In the genomic region with DNA sequence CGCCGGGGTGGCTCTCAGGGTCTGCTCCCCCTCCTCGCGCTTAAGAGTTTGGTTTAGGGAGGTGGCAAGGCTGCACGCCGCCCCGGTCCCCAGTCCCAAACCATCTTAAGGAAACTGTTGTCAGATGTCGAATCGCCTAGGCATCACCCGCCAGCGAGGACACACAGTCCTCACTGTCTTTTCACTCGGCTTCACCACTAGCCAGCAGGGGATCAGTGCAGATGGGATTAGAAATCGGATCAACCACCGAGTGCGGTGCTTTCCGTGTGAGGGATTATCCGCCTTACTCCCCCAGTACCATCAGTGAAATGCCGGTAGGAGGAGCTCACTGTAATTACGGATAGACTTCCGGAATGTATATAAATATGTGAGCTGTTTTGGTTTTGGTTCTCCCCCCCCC, we compare ENCODE assay signal across 8 mouse cellular contexts. TPM values are rescaled to one million over a fixed set of nuclear protein-coding genes. Genes with fewer than 3 reads are reported as not detected.
DNase-seq lines count a peak whose midpoint lies in the region; ATAC-seq and TF ChIP-seq lines count a peak whose summit lies in the region.

No protein-coding gene starts in this region.

- peak overlapping the region; percentile 99 for H3K27ac ChIP-seq in left cerebral cortex, adult 2 months
- H3K27ac ChIP-seq in hindbrain, embryonic 16.5 days (ENCODE audit: low read depth, low read length) = peak overlapping the region; percentile 93
- H3K27ac ChIP-seq in midbrain, embryonic 11.5 days (ENCODE audit: low read depth, low read length) = peak overlapping the region; percentile 97

- peak overlapping the region; percentile 84 for H3K9ac ChIP-seq in hindbrain, embryonic 16.5 days (ENCODE audit: low read depth, low read length)
- H3K9ac ChIP-seq in midbrain, embryonic 11.5 days (ENCODE audit: low read length) = peak overlapping the region; percentile 91

- no peaks in the 10 kb centered on the region for H3K27me3 ChIP-seq in G1E (ENCODE audit: insufficient read depth, low read length)
- H3K27me3 ChIP-seq in hindbrain, embryonic 16.5 days (replicated peaks; ENCODE audit: control insufficient read depth, insufficient read depth, low read length) = no peaks in the 10 kb centered on the region
- no peaks in the 10 kb centered on the region for H3K27me3 ChIP-seq in midbrain, embryonic 11.5 days (ENCODE audit: control insufficient read depth, insufficient read depth, low read length)

- H3K36me3 ChIP-seq in G1E (replicated peaks) = peaks cover 23% of the 10 kb centered on the region
- H3K36me3 ChIP-seq in hindbrain, embryonic 16.5 days (ENCODE audit: control insufficient read depth, insufficient read depth, low read length) = no peaks in the 10 kb centered on the region
- H3K36me3 ChIP-seq in midbrain, embryonic 11.5 days (ENCODE audit: control insufficient read depth, insufficient read depth, low read length) = no peaks in the 10 kb centered on the region

- H3K4me2 ChIP-seq in hindbrain, embryonic 16.5 days (ENCODE audit: low read length) = peak overlapping the region; percentile 91
- H3K4me2 ChIP-seq in midbrain, embryonic 11.5 days = peak overlapping the region; percentile 77

- ATAC-seq in G1E (ENCODE audit: extremely low read depth, insufficient number of reproducible peaks, low FRiP score, poor library complexity, severe bottlenecking) = peak; percentile 18; the same call in 1 of the 2 replicates
- ATAC-seq in hindbrain, embryonic 16.5 days = no peak
- ATAC-seq in midbrain, embryonic 11.5 days (ENCODE audit: low FRiP score) = peak; percentile 13; the same call in 1 of the 2 replicates

- peak; percentile 21 for TF ChIP-seq CTCF in left cerebral cortex, adult 2 months (IDR thresholded peaks at IDR 0.05)
- TF ChIP-seq CTCF in G1E (IDR thresholded peaks at IDR 0.05; ENCODE audit: low read depth, low read length) = no peak

- H3K4me1 ChIP-seq in G1E (ENCODE audit: insufficient read depth, low read depth, low read length) = peaks cover 13% of the 10 kb centered on the region
- peaks cover 3% of the 10 kb centered on the region for H3K4me1 ChIP-seq in hindbrain, embryonic 16.5 days (ENCODE audit: control insufficient read depth, insufficient read depth, low read depth, low read length)
- H3K4me1 ChIP-seq in midbrain, embryonic 11.5 days (ENCODE audit: control insufficient read depth, insufficient read depth, low read length) = peaks cover 5% of the 10 kb centered on the region; the same call in 1 of the 2 replicates

- intact Hi-C loops in left cerebral cortex, adult 2 months (cut with DNase I) = loop anchor here (1.0 to 2.0 kb wide), 3 partner anchors 19 to 142 kb away; partner anchors contain the start of genes Rwdd4a and Trappc11
- intact Hi-C loops in left cerebral cortex, postnatal 4 days (cut with DNase I) = loop anchor here (5.0 kb wide), 1 partner anchor 143 kb away; the partner anchor contains the start of genes Rwdd4a and Trappc11

- no peaks in the 10 kb centered on the region for H3K9me3 ChIP-seq in G1E (replicated peaks)
- no peaks in the 10 kb centered on the region for H3K9me3 ChIP-seq in hindbrain, embryonic 16.5 days (ENCODE audit: control insufficient read depth, low read length)
- no peaks in the 10 kb centered on the region for H3K9me3 ChIP-seq in midbrain, embryonic 11.5 days (ENCODE audit: control insufficient read depth, low read length)

- H3K4me3 ChIP-seq in left cerebral cortex, adult 2 months = peak overlapping the region; percentile 73
- peak overlapping the region; percentile 99 for H3K4me3 ChIP-seq in G1E (ENCODE audit: low read depth, low read length)
- peak overlapping the region; percentile 96 for H3K4me3 ChIP-seq in hindbrain, embryonic 16.5 days (ENCODE audit: low read length)
- H3K4me3 ChIP-seq in midbrain, embryonic 11.5 days (ENCODE audit: low read depth, low read length) = peak overlapping the region; percentile 89

- under 1% methylated on average over 19 of the region's 20 CpGs for WGBS in hindbrain, embryonic 16.5 days
- WGBS in midbrain, embryonic 11.5 days = 0% methylated on average over 20 of the region's 20 CpGs

- DNase-seq in left cerebral cortex, adult 2 months (ENCODE audit: extremely low spot score in 1 of 2, low spot score in 2 of 2) = peak in 1 of 2 experiments; percentile 47
- no peak for DNase-seq in left cerebral cortex, postnatal 4 days
- peak; percentile 66 for DNase-seq in G1E (ENCODE audit: low spot score)
- peak; percentile 73 for DNase-seq in embryo, embryonic 10 days (ENCODE audit: low spot score)
- peak; percentile 97 for DNase-seq in midbrain, embryonic 11.5 days (ENCODE audit: low spot score, missing footprints)
- no peak for DNase-seq in urinary bladder, postnatal 10 days (ENCODE audit: low spot score)
- DNase-seq in ovary, postnatal 10 days (ENCODE audit: low spot score) = no peak

RNA-seq across cellular contexts. Expression of gene Ing2, which starts 0.4 kb away (rescaled TPM):
- total RNA-seq in left cerebral cortex, adult 2 months (2021) = 10 to 100 TPM; 52.8 to 56.0 TPM
- total RNA-seq in left cerebral cortex, postnatal 4 days (2021) = 10 to 100 TPM; 25.3 to 26.1 TPM
- total RNA-seq in G1E (2014; fragmentation: Nextera tagmentation) = 32.2 and 55.6 TPM in 2 replicates
- 22.8 and 33.0 TPM in 2 replicates for total RNA-seq in G1E (2017)
- 5.7 and 6.6 TPM in 2 replicates for polyA plus RNA-seq in G1E (2012)
- polyA plus RNA-seq in hindbrain, embryonic 16.5 days (2015; fragmentation: Nextera tagmentation; extraction: Ambion mirVana) = 4.6 and 6.5 TPM in 2 replicates
- polyA plus RNA-seq in midbrain, embryonic 11.5 days (2014; fragmentation: Nextera tagmentation; extraction: Ambion mirVana) = 11.1 and 12.0 TPM in 2 replicates

RNA-seq across cellular contexts. Expression of gene Cdkn2aip, which starts 37.9 kb away (rescaled TPM):
- total RNA-seq in left cerebral cortex, adult 2 months (2021) = 10 to 100 TPM; 19.5 to 21.2 TPM
- 10 to 100 TPM; 15.7 to 19.8 TPM for total RNA-seq in left cerebral cortex, postnatal 4 days (2021)
- total RNA-seq in G1E (2014; fragmentation: Nextera tagmentation) (16.9 and 18.4 TPM in 2 replicates), G1E (2017) (19.2 and 20.3 TPM in 2 replicates)
- polyA plus RNA-seq in G1E (2012) = 6.5 and 9.6 TPM in 2 replicates
- 24.7 and 28.5 TPM in 2 replicates for polyA plus RNA-seq in hindbrain, embryonic 16.5 days (2015; fragmentation: Nextera tagmentation; extraction: Ambion mirVana)
- polyA plus RNA-seq in midbrain, embryonic 11.5 days (2014; fragmentation: Nextera tagmentation; extraction: Ambion mirVana) = 48.1 and 52.6 TPM in 2 replicates

Comparison
In these comparisons a context has a peak if more than half of its experiments do, and no peak if none do; other contexts are left out.
1. DNase-seq: peak in G1E (single experiment), embryo, embryonic 10 days (single experiment) and midbrain, embryonic 11.5 days (single experiment); none in left cerebral cortex, postnatal 4 days (single experiment), urinary bladder, postnatal 10 days (single experiment) and ovary, postnatal 10 days (single experiment).
2. Peak in every context shown above with its lines, with median percentiles within 50 percentile points of each other: H3K27ac ChIP-seq and H3K4me3 ChIP-seq.